Mouse (Mus musculus): ENCODE measurements around the gene H1f0. TPM values are rescaled to one million over a fixed set of nuclear protein-coding genes. Genes with fewer than 3 reads are reported as not detected.
A peak's percentile ranks its signal among the peaks of the same experiment; 100 is the strongest.

H1f0 gene
- polyA plus RNA-seq, 1 experiment from 2014 or later, result 300 TPM

DNA sequence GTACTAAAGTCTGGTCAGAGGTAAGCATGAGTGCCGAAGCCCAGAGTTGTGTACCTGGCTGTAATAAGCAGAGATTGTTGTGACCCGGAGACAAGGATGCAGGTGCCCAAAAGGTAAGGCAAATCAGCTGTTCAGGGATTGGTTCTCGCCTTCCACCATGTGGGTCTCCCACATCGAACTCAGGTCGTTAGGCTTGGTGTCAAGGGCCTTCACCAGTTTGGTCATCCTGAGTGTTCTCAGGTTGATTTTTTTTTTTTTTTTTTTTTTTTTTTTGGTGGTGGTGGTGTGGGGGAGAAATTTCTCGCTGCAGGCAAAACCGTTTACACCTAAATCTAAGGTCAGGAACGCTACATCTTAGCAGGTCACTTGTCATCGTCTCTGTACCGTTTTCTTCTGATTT is 46.2 kb downstream of the H1f0 start:
- Histone ChIP-seq H3K9me3 (replicated peaks) (no peaks in the 10 kb centered on the region), H3K27me3 (replicated peaks) (no peaks in the 10 kb centered on the region), H3K36me3 (peaks cover 30% of the 10 kb centered on the region), H3K4me2 (peak overlapping the region; percentile 92), H3K4me1 (replicated peaks) (peaks cover 16% of the 10 kb centered on the region), H3K4me3 (peak overlapping the region; percentile 84), H3K9ac (peak overlapping the region; percentile 91), H3K27ac (ENCODE audit: poor library complexity, severe bottlenecking) (peak overlapping the region; percentile 89)
- no peak for ATAC-seq (ENCODE audit: insufficient number of reproducible peaks, low FRiP score)
- WGBS, result 33% methylated on average over 10 of the region's 10 CpGs

DNA sequence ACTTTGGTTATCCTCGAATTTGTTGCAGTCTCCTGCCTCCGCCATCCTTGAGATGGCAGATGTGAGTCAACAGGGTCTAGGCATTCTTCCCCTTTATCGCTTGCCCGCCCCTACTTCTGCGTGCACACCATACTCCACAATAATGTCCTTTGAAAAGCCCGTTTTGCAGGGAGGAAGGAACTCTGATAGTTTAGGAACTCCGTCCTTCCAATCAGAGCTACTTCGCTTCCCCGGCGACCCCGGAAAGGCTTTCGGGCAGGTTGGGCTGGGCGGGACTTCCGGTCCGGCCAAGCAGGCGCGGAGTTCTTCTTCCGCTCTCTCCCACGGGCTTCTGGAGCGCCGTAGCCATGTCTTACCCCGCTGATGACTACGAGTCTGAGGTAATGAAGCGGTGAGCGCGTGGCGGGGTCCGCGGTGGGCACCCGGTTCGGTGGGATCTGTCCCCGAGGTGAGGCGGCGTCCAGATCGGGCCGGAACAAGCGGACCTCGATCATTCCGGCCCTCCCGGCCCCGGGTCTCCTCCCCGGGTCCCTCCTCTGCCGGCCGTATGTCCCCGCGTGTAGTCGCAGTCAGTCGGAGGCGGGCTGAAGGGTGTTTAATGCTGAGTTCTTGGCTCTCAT is 46.8 kb downstream of the H1f0 start, which contains the start of gene Eif3l:
Gene Eif3l, plus strand, starts transcription at position 267 of the 620 bp plus-strand sequence.
- Histone ChIP-seq H3K9me3 (replicated peaks) (no peaks in the 10 kb centered on the region), H3K9ac (peak within 1 kb of the TSS; percentile 91), H3K4me1 (replicated peaks) (peaks cover 16% of the 10 kb centered on the region), H3K4me3 (peak within 1 kb of the TSS; percentile 84), H3K27ac (ENCODE audit: poor library complexity, severe bottlenecking) (peak within 1 kb of the TSS; percentile 89), H3K4me2 (peak within 1 kb of the TSS; percentile 92), H3K27me3 (replicated peaks) (no peaks in the 10 kb centered on the region), H3K36me3 (peaks cover 36% of the 10 kb centered on the region)
- peak; percentile 83 for ATAC-seq (ENCODE audit: insufficient number of reproducible peaks, low FRiP score)
- under 1% methylated on average over 49 of the region's 49 CpGs for WGBS

DNA sequence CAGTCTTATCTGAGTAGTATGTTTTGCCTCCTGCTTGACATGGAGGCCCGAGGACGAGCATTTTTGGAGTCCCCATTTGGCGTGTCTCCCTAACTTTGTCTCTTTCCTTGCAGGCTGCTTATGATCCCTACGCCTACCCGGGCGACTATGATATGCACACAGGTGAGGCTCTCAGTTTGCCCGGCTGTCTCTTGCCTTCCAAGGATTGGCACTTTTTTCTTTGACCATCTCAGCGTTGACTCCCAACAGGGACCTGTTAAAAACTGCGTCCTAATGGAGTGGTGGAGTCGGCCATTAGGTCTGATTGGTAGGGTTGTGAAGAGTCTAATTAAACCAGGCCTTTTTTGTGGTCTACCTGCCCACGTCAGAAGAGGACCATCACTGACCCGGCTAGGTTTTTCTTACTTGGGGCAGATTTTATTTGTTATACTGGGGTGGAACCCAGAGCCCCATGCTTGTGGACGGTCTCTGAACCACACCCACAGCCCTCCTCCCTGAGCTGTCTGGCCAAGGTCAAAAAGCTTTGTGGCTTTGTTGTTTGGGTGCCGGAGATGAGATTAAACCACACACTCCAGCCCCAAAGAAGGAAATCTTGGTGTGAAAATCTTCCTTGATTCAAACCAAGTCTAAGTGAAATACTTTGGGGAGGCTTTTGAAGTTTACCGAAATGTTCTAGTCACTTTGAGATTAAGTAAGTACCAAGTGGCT is 47.6 kb downstream of the H1f0 start:
- peak overlapping the region; percentile 84 for H3K4me3 ChIP-seq
- H3K27me3 ChIP-seq (replicated peaks), result no peaks in the 10 kb centered on the region
- peaks cover 16% of the 10 kb centered on the region for H3K4me1 ChIP-seq (replicated peaks)
- peak overlapping the region; percentile 92 for H3K4me2 ChIP-seq
- WGBS, result 33% methylated on average over 15 of the region's 15 CpGs
- H3K36me3 ChIP-seq, result peaks cover 42% of the 10 kb centered on the region
- ATAC-seq (ENCODE audit: insufficient number of reproducible peaks, low FRiP score), result no peak
- no peak overlapping the region for H3K27ac ChIP-seq (ENCODE audit: poor library complexity, severe bottlenecking)
- H3K9ac ChIP-seq, result peak overlapping the region; percentile 91
- H3K9me3 ChIP-seq (replicated peaks), result no peaks in the 10 kb centered on the region

DNA sequence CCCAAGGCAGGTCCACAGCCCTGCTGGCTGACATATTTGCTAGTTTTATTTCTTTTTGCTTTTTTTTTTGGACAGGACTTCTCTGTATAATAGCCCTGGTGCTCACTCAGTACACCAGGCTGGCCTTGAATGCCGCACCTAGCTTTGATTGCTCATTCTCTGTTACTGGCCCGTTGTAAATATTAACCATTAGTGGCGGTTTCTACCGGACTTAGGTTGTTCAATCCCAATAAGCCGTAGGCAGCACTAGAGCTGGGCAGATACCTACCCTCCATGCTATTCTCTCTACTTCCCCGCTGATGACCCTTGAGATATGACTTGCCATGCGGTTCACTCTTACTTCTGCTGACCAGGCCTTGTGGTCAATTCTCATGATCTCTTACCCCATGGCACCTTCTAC is 51.3 kb downstream of the H1f0 start:
- no peaks in the 10 kb centered on the region for H3K9me3 ChIP-seq (replicated peaks)

More for the DNA sequence above, 51.3 kb downstream of the H1f0 start:
- no peak overlapping the region for H3K9ac ChIP-seq
- H3K27ac ChIP-seq (ENCODE audit: poor library complexity, severe bottlenecking), result no peak overlapping the region
- no peak overlapping the region for H3K4me3 ChIP-seq
- H3K27me3 ChIP-seq (replicated peaks), result no peaks in the 10 kb centered on the region
- 95% methylated on average over 7 of the region's 7 CpGs for WGBS
- peaks cover 79% of the 10 kb centered on the region for H3K36me3 ChIP-seq
- no peak for ATAC-seq (ENCODE audit: insufficient number of reproducible peaks, low FRiP score)
- peaks cover 12% of the 10 kb centered on the region for H3K4me1 ChIP-seq (replicated peaks)
- no peak overlapping the region for H3K4me2 ChIP-seq

Small RNA genes lying within 50 kb of the gene (microRNA-seq; reads per million reads assigned to microRNA genes)
- gene Mir6956, result 0.94 reads per million

Other genes with a start within 250 kb of the H1f0 start
- 6.1 and 7.5 TPM in 2 replicates for gene Card10, start 225.4 kb upstream of the H1f0 start, polyA plus RNA-seq (2016; fragmentation: Nextera tagmentation; extraction: Ambion mirVana)
- 40.5 and 40.8 TPM in 2 replicates for gene Cdc42ep1, start 185.8 kb upstream of the H1f0 start, polyA plus RNA-seq (2016; fragmentation: Nextera tagmentation; extraction: Ambion mirVana)
- 0.84 TPM in 1 of 2 replicates, not detected in the other for gene Lgals2, start 172.9 kb upstream of the H1f0 start, polyA plus RNA-seq (2016; fragmentation: Nextera tagmentation; extraction: Ambion mirVana)
- 54.0 and 54.7 TPM in 2 replicates for gene Gga1, start 151.3 kb upstream of the H1f0 start, polyA plus RNA-seq (2016; fragmentation: Nextera tagmentation; extraction: Ambion mirVana)
- 0.15 and 0.47 TPM in 2 replicates for gene Gm49510, start 128.8 kb upstream of the H1f0 start, polyA plus RNA-seq (2016; fragmentation: Nextera tagmentation; extraction: Ambion mirVana)
- gene Sh3bp1, start 128.7 kb upstream of the H1f0 start, polyA plus RNA-seq (2016; fragmentation: Nextera tagmentation; extraction: Ambion mirVana), result 26.2 and 26.8 TPM in 2 replicates
- 33.4 and 34.2 TPM in 2 replicates for gene Pdxp, start 114.5 kb upstream of the H1f0 start, polyA plus RNA-seq (2016; fragmentation: Nextera tagmentation; extraction: Ambion mirVana)
- 667 and 690 TPM in 2 replicates for gene Lgals1, start 101.7 kb upstream of the H1f0 start, polyA plus RNA-seq (2016; fragmentation: Nextera tagmentation; extraction: Ambion mirVana)
- gene Nol12, start 93.5 kb upstream of the H1f0 start, polyA plus RNA-seq (2016; fragmentation: Nextera tagmentation; extraction: Ambion mirVana), result 37.9 and 39.9 TPM in 2 replicates
- 59.4 and 64.1 TPM in 2 replicates for gene Triobp, start 80.7 kb upstream of the H1f0 start, polyA plus RNA-seq (2016; fragmentation: Nextera tagmentation; extraction: Ambion mirVana)
- not detected in 2 replicates for gene Galr3, start 13.4 kb downstream of the H1f0 start, polyA plus RNA-seq (2016; fragmentation: Nextera tagmentation; extraction: Ambion mirVana)
- 29.0 and 30.0 TPM in 2 replicates for gene Ankrd54, start 34.4 kb downstream of the H1f0 start, polyA plus RNA-seq (2016; fragmentation: Nextera tagmentation; extraction: Ambion mirVana)
- 165 TPM in 2 replicates for gene Eif3l, start 46.7 kb downstream of the H1f0 start, polyA plus RNA-seq (2016; fragmentation: Nextera tagmentation; extraction: Ambion mirVana)
- 24.2 and 24.3 TPM in 2 replicates for gene Micall1, start 80.4 kb downstream of the H1f0 start, polyA plus RNA-seq (2016; fragmentation: Nextera tagmentation; extraction: Ambion mirVana)
- 265 and 289 TPM in 2 replicates for gene Polr2f, start 112.6 kb downstream of the H1f0 start, polyA plus RNA-seq (2016; fragmentation: Nextera tagmentation; extraction: Ambion mirVana)
- 6.3 and 6.6 TPM in 2 replicates for gene 1700088E04Rik, start 112.8 kb downstream of the H1f0 start, polyA plus RNA-seq (2016; fragmentation: Nextera tagmentation; extraction: Ambion mirVana)
- 0.28 and 0.44 TPM in 2 replicates for gene Sox10, start 136.8 kb downstream of the H1f0 start, polyA plus RNA-seq (2016; fragmentation: Nextera tagmentation; extraction: Ambion mirVana)
- gene Pick1, start 200.7 kb downstream of the H1f0 start, polyA plus RNA-seq (2016; fragmentation: Nextera tagmentation; extraction: Ambion mirVana), result 33.8 and 37.6 TPM in 2 replicates
- 0.49 and 1.0 TPM in 2 replicates for gene Gm49486, start 200.9 kb downstream of the H1f0 start, polyA plus RNA-seq (2016; fragmentation: Nextera tagmentation; extraction: Ambion mirVana)
- gene Slc16a8, start 226.3 kb downstream of the H1f0 start, polyA plus RNA-seq (2016; fragmentation: Nextera tagmentation; extraction: Ambion mirVana), result 0.36 and 0.65 TPM in 2 replicates